Mouse (Mus musculus): ENCODE measurements around the gene Klhl25.
"Not testable (repeated sequence)": the region's sequence is repeated elsewhere in the genome, so short reads cannot be mapped to it uniquely, and the experiment has no call there.

Klhl25 gene

DNA sequence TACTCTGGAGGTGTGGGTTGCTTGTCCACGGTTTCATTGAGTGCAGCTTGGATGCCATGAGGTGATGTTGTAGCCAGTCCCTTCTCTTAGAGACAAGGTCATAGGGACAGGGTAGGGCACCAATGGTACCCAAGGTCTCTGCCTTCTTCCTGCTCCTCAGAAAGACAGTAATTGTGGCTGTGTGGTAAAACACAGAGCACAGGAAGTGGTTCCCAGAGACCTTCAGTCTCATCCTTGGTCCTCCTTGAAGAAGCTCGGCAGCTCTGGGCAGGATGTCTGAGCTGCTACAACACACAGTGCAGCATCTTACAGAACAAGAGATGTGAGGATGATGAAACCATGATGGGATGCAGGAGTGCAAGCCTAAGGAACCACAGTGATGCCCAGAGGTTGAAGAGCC is 31.3 kb downstream of the Klhl25 start:
- DNase-seq = not testable (repeated sequence)

DNA sequence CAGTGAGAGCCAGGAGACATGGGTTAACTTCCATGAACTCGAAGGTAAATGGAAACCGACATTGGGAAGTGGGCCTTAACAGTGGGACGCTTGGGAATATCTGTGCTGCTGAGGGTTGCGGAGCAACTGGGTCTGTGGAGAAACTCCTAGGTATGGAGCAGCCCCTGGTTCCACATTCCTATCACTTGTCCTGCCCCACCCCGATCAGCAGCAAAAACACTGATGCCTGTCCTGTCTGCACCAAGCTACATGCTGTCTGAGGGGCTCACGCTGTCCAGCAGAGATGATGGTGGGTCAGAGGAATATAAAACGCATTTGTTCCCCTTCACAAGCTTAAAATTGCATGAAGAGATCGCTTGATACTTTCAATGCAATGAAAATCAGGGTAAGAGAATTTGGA is 32.1 kb downstream of the Klhl25 start:
- no peak for DNase-seq

DNA sequence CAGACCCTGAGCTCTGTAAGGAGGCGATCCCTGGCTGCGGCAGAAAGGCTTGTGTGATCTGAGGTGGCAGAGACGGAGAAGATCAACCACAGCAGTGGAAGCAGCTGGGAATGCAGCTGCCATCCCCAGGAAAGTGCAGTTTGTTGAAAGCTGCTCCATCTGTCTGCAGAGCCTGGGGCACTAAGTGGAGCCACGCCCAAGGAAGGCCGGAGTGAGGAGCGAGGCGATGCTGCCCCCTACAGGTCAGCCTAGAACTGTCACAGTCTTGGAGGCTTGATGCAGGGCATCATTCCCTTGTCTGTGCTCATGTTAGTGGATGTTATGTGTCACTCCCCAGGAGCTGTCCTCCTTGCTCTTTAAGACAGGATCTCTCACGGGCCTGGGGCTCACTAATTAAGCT is 32.5 kb downstream of the Klhl25 start:
- peak; percentile 86 for DNase-seq

DNA sequence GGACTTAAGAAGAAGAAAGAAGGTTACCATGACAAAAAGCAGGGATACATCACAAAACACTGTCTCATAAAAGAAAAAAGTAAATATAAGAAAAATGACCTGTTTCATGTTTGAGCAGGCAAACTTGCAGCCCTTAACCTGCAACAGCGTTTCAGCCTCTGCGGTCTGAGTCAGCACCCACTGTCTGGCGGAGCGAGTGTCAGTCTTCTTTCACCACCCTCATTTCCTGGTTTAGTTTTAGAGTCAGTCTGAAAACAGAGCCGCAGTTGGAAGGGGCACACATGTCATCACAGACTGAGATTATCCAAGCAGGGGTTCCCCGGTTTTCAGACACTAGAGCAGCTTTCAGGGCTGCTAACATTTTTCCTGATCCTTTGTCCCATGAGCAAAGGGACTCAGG is 33.3 kb downstream of the Klhl25 start:
- DNase-seq = no peak

DNA sequence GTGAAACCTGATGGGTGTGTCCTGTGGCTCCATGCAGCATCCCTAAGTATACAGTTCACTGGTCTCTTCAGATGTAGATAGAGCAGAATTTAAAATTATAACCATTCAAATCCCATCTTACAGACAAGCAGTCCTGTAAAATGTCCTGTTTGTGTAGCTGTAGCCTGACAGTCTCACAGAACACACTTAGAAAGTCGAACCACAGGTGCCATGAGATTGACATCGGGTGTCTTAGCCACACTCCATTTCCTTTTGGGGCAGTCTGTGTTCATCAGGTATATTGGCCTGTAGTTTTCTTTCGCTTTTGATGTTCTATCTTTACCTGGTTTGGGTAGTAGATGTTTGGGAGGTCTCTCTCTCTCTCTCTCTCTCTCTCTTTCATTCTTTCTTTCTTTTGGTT is 33.7 kb downstream of the Klhl25 start:
- no peak for DNase-seq

DNA sequence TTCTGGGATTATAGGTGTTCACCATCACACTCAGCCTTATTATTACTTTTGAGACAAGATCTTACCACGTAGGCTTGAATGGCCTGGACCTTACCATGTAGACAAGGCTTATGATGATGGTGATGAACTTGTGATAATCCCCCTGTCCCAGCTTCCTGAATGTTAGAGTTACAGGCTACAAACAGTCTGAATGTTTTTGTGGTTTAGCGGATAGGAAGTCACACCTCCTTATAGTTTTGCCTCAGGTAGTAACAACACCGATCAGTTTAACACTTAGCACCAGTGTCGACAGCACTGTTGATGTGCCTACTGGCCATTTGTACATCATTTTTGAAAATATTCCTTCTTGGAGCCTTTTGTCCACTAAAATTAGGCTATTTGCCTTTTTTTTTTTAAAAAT is 43.4 kb downstream of the Klhl25 start:
- DNase-seq = no peak

DNA sequence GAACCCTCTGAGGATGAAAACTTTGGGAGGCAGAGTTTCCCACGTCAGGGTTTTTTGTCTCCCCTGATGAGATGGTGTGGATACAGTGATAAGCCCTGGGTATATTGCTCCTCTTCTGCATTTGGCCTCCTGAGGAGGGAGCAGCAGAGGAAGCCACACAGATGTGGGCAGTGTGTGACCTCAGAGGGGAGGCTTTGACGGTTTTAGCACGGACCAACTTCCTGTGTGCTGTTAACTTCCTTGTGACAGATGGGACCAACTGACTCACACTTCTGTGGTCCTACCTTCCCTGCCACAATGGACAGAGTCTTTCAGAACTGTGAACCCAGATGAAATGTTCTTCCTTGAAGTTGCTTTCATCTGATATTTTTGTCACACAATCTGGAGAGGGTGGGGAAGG is 44.6 kb downstream of the Klhl25 start:
- no peak for DNase-seq

DNA sequence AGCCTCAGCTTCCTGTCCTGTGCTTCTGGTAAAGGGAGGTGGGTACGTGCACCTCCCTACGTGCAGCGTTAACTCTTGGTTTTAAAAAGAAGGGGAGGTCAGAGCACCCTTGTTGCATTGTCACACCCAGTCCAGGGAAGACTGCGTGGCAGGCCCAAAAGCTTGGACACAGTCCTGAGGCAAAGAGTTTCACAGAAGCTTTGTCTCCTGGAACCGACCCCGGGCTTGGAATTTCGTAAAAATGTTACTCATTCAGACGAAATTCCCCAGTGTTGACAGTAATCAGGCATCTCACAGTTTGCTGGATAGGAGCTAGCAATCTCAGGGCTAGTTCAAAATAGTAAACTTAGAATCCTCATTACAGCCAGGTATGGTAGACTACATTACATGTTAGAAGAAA is 45.6 kb downstream of the Klhl25 start:
- no peak for DNase-seq

DNA sequence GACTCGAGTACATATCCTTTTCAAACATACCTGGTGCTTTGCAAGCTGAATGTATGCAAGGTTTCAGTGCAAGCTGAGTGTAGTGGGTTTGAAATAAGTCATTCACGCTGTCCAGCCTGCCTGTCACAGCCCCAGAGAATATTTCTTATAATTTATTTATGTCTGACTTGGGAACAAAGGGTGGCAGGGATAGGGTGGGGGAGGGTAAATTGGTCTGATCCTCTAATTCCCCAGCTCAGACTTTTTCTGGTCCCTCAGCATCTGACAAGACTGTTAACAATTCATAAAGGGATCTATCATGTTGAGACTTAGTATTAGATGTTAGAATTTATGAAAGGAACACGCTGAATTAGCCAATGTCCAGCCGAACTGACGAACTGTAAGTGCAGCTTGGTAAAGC is 48.9 kb downstream of the Klhl25 start:
- no peak for DNase-seq

DNA sequence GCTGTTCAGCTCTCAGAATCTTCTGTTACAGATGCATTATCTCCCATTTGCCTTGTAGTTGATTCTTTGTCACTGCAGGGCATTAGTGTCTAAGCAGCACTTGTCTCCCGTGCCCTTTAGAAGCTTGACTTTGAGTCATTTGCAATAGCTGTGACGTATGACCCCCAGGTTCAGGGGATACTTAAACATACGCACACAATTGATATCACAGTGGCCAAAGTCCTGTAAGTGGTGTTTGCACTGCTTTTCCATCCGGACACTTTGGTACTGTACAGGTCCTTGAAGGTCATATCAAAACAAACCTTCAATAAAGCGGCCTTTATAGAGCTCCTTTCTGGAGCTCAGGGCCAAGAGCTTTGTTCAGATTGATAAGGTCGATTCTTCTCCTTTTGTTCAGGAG is 51.0 kb downstream of the Klhl25 start:
- no peak for DNase-seq

DNA sequence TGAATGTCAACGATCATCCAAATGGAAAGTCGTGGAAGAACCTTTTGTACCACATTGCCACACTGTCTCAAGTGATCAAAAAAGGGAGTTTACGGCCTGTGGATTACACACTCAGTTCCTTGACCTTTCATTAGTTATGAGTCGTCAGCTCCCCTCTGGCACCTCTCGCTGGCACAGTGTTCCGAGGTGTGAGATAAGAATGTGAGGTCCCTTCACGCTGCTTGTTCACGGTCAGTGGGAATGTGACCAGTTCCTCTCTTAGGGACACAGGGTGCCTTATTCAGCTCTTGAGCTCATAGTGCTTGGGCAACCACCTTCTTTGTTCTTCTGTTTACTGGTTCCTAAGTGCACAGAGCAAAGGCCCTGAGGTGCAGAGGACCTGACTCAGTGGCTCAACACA is 51.4 kb downstream of the Klhl25 start:
- DNase-seq = no peak

DNA sequence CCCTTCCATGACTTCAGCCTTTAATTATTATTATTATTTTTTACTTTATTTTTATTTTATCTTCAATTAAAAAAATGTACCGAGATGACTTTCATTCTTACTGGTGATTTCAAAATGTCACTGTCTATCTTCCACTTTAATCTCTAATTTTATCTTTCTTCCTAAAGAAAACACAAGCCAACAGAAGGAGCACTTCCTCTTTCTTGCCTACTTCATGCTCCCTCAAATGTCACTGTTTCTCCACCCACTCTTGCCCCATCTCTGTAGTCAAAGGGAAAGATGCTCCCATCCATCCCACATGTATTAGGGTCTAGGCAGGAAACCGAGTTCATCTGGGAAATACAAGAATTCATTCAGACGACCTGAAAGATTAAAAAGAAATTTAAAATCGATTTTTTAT is 51.8 kb downstream of the Klhl25 start:
- DNase-seq = no peak

DNA sequence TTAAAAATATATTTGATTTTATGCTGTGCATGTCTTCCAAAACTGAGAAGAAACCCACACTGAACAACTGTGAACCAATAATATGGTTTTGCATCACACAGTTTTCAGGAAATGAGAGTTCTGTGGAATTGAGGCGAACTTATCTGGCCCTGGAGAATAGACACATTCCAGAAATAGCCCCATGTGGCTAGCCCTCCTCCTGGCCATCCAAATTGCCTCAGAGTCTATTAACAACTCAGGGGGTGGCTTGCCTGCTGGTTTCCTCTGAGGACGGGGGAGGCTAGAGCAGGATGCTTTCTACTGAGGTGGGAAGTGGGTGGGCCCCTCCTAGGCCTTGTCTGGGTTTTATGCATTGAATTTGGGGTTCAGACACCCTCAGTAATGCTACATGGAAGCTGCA is 57.0 kb downstream of the Klhl25 start:
- no peak for DNase-seq

DNA sequence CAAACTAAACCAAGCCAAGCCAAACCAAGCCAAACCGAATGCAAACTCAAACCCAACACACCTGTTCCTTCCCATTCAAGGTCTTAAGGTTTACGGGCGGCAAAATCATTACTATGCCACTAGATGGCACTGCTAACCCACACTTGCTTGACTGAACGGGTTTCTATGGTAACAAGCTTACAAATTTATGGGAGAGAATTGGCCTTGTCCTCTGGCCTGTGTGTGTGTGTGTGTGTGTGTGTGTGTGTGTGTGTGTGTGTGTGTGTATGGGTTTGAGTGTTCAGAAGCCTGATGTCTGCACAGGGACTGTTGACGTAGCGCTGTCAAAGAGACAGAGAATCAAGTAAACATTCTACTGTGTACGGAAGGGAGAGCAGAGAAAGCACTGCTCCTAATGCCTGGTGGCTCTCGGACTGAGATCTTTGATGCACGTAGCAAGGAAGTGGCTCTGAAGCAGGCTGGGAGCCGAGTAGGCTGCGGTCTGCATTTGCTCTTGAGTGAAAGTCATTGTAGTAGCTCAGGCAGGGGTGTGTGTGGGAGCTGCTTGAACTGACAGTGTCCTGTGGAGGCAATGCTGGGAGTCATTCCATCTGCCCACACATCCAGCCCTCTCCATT is 62.0 kb downstream of the Klhl25 start:
- DNase-seq = peak; percentile 86

DNA sequence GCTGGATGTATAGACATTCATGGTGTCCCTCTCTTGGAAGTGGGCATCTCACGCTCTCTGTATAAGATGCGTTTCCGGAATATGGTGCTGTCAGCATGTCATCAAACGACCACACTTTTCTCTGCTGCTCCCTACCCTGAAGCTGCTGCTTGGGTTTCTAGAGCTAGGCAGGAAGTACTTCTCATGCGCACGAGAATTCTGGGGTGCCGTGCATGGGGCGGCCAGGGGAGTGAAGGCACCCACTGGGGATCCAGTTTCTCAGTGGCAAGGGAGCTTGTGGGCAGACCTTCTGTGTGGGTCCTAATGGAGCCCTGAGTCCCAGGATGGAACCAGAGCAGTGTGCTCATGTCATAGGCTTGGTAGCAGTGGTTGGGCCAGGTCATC is 62.5 kb downstream of the Klhl25 start:
- no peak for DNase-seq

DNA sequence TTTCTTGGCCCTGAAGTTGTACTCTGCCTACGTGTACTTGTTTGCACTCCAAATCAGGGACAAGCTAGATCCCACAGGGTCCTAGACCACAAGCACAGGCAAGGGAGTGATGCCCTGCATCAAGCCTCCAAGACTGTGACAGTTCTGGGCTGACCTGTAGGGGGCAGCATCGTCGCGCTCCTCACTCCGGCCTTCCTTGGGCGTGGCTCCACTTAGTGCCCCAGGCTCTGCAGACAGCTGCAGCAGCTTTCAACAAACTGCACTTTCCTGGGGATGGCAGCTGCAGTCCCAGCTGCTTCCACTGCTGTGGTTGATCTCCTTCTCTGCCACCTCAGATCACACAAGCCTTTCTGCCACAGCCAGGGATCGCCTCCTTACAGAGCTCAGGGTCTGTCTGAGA is 65.8 kb downstream of the Klhl25 start:
- peak; percentile 83 for DNase-seq

DNA sequence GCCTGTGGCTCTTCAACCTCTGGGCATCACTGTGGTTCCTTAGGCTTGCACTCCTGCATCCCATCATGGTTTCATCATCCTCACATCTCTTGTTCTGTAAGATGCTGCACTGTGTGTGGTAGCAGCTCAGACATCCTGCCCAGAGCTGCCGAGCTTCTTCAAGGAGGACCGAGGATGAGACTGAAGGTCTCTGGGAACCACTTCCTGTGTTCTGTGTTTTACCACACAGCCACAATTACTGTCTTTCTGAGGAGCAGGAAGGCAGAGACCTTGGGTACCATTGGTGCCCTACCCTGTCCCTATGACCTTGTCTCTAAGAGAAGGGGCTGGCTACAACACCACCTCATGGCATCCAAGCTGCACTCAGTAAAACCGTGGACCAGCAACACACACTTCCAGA is 67.4 kb downstream of the Klhl25 start:
- DNase-seq = not testable (repeated sequence)

DNA sequence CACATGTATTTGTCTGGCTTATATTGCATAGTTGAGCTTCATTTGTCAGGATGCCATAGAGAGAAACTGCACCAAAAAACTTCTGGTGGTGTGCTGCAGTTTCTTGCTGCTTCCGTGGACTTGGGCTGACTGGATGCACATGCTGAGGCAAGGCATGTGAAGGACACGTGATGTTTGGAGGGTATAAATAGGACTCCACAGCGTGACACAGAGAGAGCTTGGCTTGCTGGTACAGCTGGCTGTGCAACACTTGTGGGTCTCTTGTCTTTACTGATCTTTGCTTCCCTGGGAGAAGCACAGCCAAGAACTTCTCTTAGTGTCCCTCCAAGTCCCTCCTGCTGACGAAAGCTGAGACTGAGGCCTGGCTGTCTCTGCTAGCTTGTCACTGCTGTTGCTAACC is 69.6 kb downstream of the Klhl25 start:
- DNase-seq = no peak

DNA sequence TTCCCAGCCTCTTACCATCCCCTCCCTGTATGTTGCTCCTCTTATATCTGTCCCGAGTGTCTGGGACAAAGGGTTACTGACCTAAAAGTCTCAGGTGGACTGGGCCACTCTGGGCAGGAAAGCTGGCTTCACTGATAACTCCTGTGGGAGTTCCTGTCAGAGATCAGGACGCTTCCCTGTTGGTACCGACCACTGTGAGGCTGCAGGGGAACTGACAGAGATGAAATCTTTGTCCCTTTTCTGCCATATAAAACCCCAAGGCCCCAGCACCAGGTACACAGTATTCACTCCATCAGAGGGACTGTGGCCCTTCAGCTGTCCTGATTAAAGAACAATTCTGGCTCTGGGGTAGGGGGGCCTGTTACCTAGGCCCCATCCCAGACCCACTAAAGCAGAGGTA is 71.6 kb downstream of the Klhl25 start:
- not testable (repeated sequence) for DNase-seq

All from embryo, embryonic 11 days (tissue).